Mouse (Mus musculus) liver, embryonic 13.5 days (tissue): ENCODE results near the gene Larp4. TPM values are rescaled to one million over a fixed set of nuclear protein-coding genes. Genes with fewer than 3 reads are reported as not detected.

Experiments
- ATAC-seq: fragments of 200-750 bp; cut with Nextera tagmentation; 2 replicates; pipeline ENCODE4 v1.8.0; 2017; ENCODE audit warnings: low read depth, mild to moderate bottlenecking, moderate number of reproducible peaks, moderate library complexity
- DNase-seq: peaks from one replicate; pipeline ENCODE4 v3.0.0; 2022
- H3K27ac ChIP-seq: fragments of 300-500 bp; sonication (generic); 2 replicates; pipeline ENCODE4 v1.5.1; 2015; ENCODE audit warnings: moderate library complexity, mild to moderate bottlenecking, inconsistent platforms
- H3K27me3 ChIP-seq: fragments of 300-500 bp; sonication (generic); 2 replicates; pipeline ENCODE4 v1.6.1; 2015; ENCODE audit warnings: mild to moderate bottlenecking, inconsistent platforms
- H3K36me3 ChIP-seq: fragments of 300-500 bp; sonication (generic); 2 replicates; pipeline ENCODE4 v1.6.1; 2015; ENCODE audit warnings: mild to moderate bottlenecking, inconsistent platforms
- H3K4me1 ChIP-seq: fragments of 300-500 bp; sonication (generic); replicated peaks from 2 replicates; pipeline ENCODE4 v1.6.1; 2015; ENCODE audit warnings: inconsistent platforms
- H3K4me2 ChIP-seq: fragments of 300-500 bp; sonication (generic); 2 replicates; pipeline ENCODE4 v1.6.1; 2015; ENCODE audit warnings: inconsistent platforms, mild to moderate bottlenecking, moderate library complexity
- H3K4me3 ChIP-seq: fragments of 300-500 bp; sonication (generic); replicated peaks from 2 replicates; pipeline ENCODE4 v1.5.1; 2015; ENCODE audit warnings: mild to moderate bottlenecking, inconsistent platforms
- H3K9ac ChIP-seq: fragments of 300-500 bp; sonication (generic); 2 replicates; pipeline ENCODE4 v1.6.1; 2015; ENCODE audit warnings: mild to moderate bottlenecking, inconsistent platforms
- H3K9me3 ChIP-seq: fragments of 300-500 bp; sonication (generic); replicated peaks from 2 replicates; pipeline ENCODE4 v1.6.1; 2016; ENCODE audit warnings: inconsistent platforms
- WGBS: fragments of 180-500 bp; shearing (Covaris S2); methylation state at CpG from one replicate; pipeline ENCODE4 v1.1.7; 2015; ENCODE audit not compliant: insufficient replicate concordance; 5-methylcytosine and 5-hydroxymethylcytosine counted together
- polyA plus RNA-seq: library from polyadenylated mRNA; unstranded; fragments of >200 nt; fragmentation: Nextera tagmentation; extraction: Ambion mirVana; gene quantifications from 2 replicates; pipeline ENCODE4 v1.2.1, GENCODE M21; 2015

Larp4 gene
- polyA plus RNA-seq, 1 experiment from 2014 or later: 20.0 TPM

DNA sequence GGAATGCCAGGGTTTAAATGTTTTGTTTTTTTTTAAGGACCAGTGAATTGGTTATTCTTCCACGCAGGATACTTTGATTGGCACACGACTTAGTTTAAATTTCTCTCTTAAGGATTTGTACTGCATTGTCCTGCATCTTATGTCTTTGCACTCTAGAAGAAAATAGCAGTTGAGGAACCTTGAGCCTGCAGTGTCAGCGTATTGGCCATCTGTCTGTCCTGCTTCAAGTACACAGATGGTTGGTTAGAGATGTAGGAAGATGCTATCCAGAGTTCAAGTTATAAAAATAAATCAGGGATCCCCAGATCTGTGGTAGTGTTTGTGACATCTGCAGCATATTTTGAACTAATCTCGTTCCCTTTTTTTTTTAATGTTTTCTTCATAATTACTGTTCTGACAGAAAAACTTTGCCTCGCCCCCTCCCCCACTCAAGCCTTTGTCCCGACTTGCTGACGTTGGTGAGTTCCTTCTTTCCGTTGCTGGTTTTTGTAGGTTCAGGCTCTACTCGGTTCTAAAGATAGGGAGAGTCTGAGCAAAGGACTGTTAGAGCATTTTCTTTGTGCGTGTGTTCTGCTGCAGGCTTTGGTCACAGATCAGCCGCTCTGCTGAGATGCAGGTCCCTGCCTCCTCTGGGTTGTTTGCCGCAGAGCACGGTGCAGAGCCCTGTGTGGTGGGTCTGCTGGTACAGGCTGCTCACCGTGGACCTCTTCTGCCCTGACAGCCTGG lies 70.8 kb downstream of the Larp4 start:
- DNase-seq (no peak), ATAC-seq (no peak)
- no peak overlapping the region for H3K9ac ChIP-seq
- H3K27me3 ChIP-seq: peaks cover 36% of the 10 kb centered on the region
- peak overlapping the region; percentile 11; the same call in 1 of the 2 replicates for H3K4me3 ChIP-seq
- no peaks in the 10 kb centered on the region for H3K36me3 ChIP-seq
- H3K4me2 ChIP-seq: peak overlapping the region; percentile 97
- H3K27ac ChIP-seq: no peak overlapping the region
- H3K9me3 ChIP-seq: no peaks in the 10 kb centered on the region
- H3K4me1 ChIP-seq: peaks cover 39% of the 10 kb centered on the region
- WGBS: 22% methylated on average over 14 of the region's 14 CpGs

DNA sequence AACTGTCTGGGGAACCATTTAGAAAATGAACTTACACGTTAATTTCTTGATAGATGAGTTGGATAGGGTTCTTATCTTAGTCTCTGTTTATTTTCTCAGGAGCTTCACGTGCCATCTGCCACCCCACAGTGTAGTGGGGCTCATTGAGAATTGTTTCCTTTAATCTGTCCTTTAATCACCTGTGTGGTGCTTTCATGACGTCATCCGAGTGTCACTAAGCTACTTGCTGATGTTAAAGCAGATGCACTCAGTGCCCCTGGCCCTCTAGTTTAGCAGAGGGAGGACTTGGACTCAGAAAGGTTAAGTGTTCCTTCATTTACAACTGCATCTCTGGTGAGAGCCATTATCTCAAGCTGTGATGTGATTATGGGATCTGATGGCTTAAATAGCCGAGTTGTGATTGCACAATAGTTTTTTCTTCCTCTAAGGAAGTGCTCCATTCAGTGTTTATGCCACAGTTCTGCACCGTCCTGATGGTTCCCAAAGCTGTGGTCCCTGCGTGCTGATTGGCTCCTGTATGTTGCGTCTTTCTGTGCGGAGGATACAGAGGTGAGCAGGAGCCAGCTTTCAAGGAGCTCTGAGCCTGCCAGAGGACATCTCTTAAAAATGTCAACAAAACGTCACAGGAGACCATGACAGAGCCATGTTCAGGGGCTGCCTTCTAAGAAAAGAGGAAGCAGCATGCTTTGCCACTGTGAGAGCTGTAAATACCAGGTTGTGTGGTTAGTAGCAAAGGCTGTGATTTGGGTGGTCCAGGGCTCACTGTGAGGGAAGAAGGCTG lies 71.6 kb downstream of the Larp4 start:
- H3K9ac ChIP-seq: no peak overlapping the region
- H3K27me3 ChIP-seq: peaks cover 34% of the 10 kb centered on the region
- 29% methylated on average over 10 of the region's 10 CpGs for WGBS
- ATAC-seq (no peak), DNase-seq (no peak)
- no peaks in the 10 kb centered on the region for H3K36me3 ChIP-seq
- H3K9me3 ChIP-seq: no peaks in the 10 kb centered on the region
- H3K4me3 ChIP-seq: no peak overlapping the region; the same call in 1 of the 2 replicates
- peak overlapping the region; percentile 35 for H3K4me2 ChIP-seq
- peaks cover 45% of the 10 kb centered on the region for H3K4me1 ChIP-seq
- no peak overlapping the region for H3K27ac ChIP-seq

GRCm38 (mm10) chr15:100042048-100042400 lies 72.2 kb downstream of the Larp4 start:
- no peak overlapping the region for H3K27ac ChIP-seq
- no peaks in the 10 kb centered on the region for H3K36me3 ChIP-seq
- H3K9me3 ChIP-seq: no peaks in the 10 kb centered on the region
- ATAC-seq (no peak), DNase-seq (no peak)
- no peak overlapping the region for H3K9ac ChIP-seq
- H3K4me1 ChIP-seq: peaks cover 45% of the 10 kb centered on the region
- H3K4me3 ChIP-seq: no peak overlapping the region
- peak overlapping the region; percentile 35; the same call in 1 of the 2 replicates for H3K4me2 ChIP-seq
- peaks cover 29% of the 10 kb centered on the region for H3K27me3 ChIP-seq
- 36% methylated on average over 9 of the region's 9 CpGs for WGBS

GRCm38 (mm10) chr15:100045576-100045975 lies 75.7 kb downstream of the Larp4 start:
- no peak for ATAC-seq
- Histone ChIP-seq H3K27me3 (peaks cover 5% of the 10 kb centered on the region), H3K36me3 (peaks cover 3% of the 10 kb centered on the region; the same call in 1 of the 2 replicates), H3K27ac (no peak overlapping the region), H3K9me3 (no peaks in the 10 kb centered on the region), H3K4me2 (no peak overlapping the region), H3K4me1 (peaks cover 29% of the 10 kb centered on the region), H3K4me3 (no peak overlapping the region), H3K9ac (no peak overlapping the region)
- no peak for DNase-seq
- 64% methylated on average over 6 of the region's 6 CpGs for WGBS

DNA sequence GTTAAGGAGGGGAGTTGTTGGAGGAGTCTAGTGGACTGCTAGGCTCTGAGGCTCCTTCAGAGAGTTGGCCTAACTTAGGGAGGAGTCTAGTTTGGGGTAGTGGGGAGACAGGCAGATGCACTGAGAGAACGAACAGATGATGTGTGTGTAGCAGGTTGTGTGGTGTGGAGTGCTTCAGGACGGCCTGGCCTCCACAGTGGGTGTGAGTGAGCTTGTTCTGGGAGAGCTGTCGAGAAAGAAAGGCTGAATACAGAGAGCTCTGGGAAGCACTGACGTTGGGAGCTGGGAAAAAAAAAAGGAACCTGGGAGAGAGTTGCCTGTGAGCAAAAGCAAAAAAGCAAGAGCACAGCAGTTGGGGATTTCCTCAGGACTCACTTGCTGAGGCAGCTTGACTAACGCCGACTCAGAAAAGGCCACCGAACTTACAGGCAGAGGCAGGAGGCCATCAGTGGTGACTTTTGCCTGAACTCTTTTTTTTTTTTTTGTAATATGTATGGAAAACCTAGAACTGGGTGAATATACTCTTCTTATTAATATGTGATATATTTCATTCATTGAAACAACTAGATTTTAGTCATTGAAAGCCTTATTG lies 79.7 kb downstream of the Larp4 start:
- Histone ChIP-seq H3K36me3 (peaks cover 3% of the 10 kb centered on the region; the same call in 1 of the 2 replicates), H3K27ac (no peak overlapping the region), H3K4me2 (no peak overlapping the region), H3K4me3 (no peak overlapping the region), H3K27me3 (no peaks in the 10 kb centered on the region), H3K4me1 (peaks cover 19% of the 10 kb centered on the region), H3K9ac (no peak overlapping the region), H3K9me3 (no peaks in the 10 kb centered on the region)
- no peak for DNase-seq
- WGBS: 70% methylated on average over 7 of the region's 7 CpGs
- no peak for ATAC-seq

GRCm38 (mm10) chr15:100050940-100051339 lies 81.1 kb downstream of the Larp4 start:
- Histone ChIP-seq H3K27me3 (no peaks in the 10 kb centered on the region), H3K4me1 (peaks cover 11% of the 10 kb centered on the region), H3K9me3 (no peaks in the 10 kb centered on the region), H3K27ac (no peak overlapping the region), H3K4me3 (no peak overlapping the region), H3K9ac (no peak overlapping the region), H3K4me2 (no peak overlapping the region), H3K36me3 (peaks cover 3% of the 10 kb centered on the region; the same call in 1 of the 2 replicates)
- no peak for DNase-seq
- WGBS: 66% methylated on average over 7 of the region's 7 CpGs
- no peak for ATAC-seq

- H3K27me3 ChIP-seq: no peaks in the 10 kb centered on the region
- no peak for ATAC-seq
- no peak for DNase-seq
- H3K9ac ChIP-seq: no peak overlapping the region
- WGBS: 55% methylated on average over 3 of the region's 3 CpGs
- no peaks in the 10 kb centered on the region for H3K9me3 ChIP-seq
- H3K4me3 ChIP-seq: no peak overlapping the region
- H3K27ac ChIP-seq: no peak overlapping the region
- peaks cover 3% of the 10 kb centered on the region; the same call in 1 of the 2 replicates for H3K36me3 ChIP-seq
- no peak overlapping the region for H3K4me2 ChIP-seq
- peaks cover 9% of the 10 kb centered on the region for H3K4me1 ChIP-seq
Measured at GRCm38 (mm10) chr15:100052726-100053125, 82.9 kb downstream of the Larp4 start.

GRCm38 (mm10) chr15:100056397-100056908 lies 86.6 kb downstream of the Larp4 start:
- Histone ChIP-seq H3K36me3 (no peaks in the 10 kb centered on the region), H3K27ac (no peak overlapping the region), H3K4me3 (no peak overlapping the region), H3K9ac (no peak overlapping the region), H3K4me2 (no peak overlapping the region), H3K27me3 (no peaks in the 10 kb centered on the region), H3K4me1 (peaks cover 41% of the 10 kb centered on the region), H3K9me3 (no peaks in the 10 kb centered on the region)
- DNase-seq (no peak), ATAC-seq (no peak)
- 76% methylated on average over 7 of the region's 7 CpGs for WGBS

GRCm38 (mm10) chr15:100057698-100058097 lies 87.8 kb downstream of the Larp4 start:
- Histone ChIP-seq H3K27me3 (no peaks in the 10 kb centered on the region), H3K4me2 (0 out of 2 replicates have a peak overlapping the region, but pooled peaks have one; percentile 8), H3K9me3 (no peaks in the 10 kb centered on the region), H3K4me1 (peaks cover 40% of the 10 kb centered on the region), H3K27ac (no peak overlapping the region), H3K9ac (no peak overlapping the region), H3K36me3 (no peaks in the 10 kb centered on the region), H3K4me3 (no peak overlapping the region)
- DNase-seq: no peak
- peak; percentile 19; the same call in 1 of the 2 replicates for ATAC-seq
- 68% methylated on average over 3 of the region's 3 CpGs for WGBS

- DNase-seq: peak; percentile 44
- peaks cover 43% of the 10 kb centered on the region for H3K4me1 ChIP-seq
- H3K4me2 ChIP-seq: 0 out of 2 replicates have a peak overlapping the region, but pooled peaks have one; percentile 8
- peak overlapping the region; percentile 35; the same call in 1 of the 2 replicates for H3K27ac ChIP-seq
- H3K27me3 ChIP-seq: no peaks in the 10 kb centered on the region
- no peaks in the 10 kb centered on the region for H3K36me3 ChIP-seq
- WGBS: 22% methylated on average over 3 of the region's 3 CpGs
- no peaks in the 10 kb centered on the region for H3K9me3 ChIP-seq
- H3K9ac ChIP-seq: no peak overlapping the region
- no peak overlapping the region for H3K4me3 ChIP-seq
- peak; percentile 93 for ATAC-seq
Measured at GRCm38 (mm10) chr15:100058143-100058542, 88.3 kb downstream of the Larp4 start.

GRCm38 (mm10) chr15:100058912-100059311 lies 89.0 kb downstream of the Larp4 start:
- Histone ChIP-seq H3K4me2 (no peak overlapping the region), H3K4me1 (peaks cover 48% of the 10 kb centered on the region), H3K9ac (no peak overlapping the region), H3K9me3 (no peaks in the 10 kb centered on the region), H3K27ac (no peak overlapping the region), H3K27me3 (no peaks in the 10 kb centered on the region), H3K4me3 (no peak overlapping the region), H3K36me3 (no peaks in the 10 kb centered on the region)
- WGBS: 74% methylated on average over 11 of the region's 11 CpGs
- DNase-seq (no peak), ATAC-seq (no peak)
